Comparison of ENCODE assay signal across 18 mouse cellular contexts in the genomic region with DNA sequence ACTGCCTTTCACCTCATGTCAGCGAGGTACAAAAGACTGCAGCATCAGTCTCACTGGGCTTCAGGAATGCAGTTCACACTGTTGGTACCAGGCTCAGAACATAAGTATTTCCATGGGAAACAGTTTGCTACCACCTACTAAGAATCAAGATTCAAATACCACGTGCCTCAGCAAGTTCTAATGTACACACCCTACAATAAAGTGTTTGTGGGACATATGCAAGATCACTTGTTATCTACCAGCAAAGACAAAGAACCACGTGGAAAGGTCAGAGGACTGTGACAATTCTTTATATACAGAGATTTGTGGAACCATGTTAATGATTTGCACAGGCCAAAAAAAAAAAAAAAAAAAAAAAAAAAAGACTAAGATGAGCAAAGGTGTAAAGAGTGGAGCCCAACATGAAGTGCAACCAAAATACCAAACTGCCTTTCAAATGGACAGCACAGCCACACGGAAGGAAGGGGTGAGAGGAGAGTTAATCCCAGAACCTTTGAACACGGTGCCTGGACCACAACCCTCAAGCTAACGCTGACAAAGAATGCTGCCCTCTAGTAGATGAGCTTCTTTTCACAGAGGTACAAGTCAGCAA. TPM values are rescaled to one million over a fixed set of nuclear protein-coding genes. Genes with fewer than 3 reads are reported as not detected.
DNase-seq lines count a peak whose midpoint lies in the region; ATAC-seq and TF ChIP-seq lines count a peak whose summit lies in the region.
"Had no signal": no experiment of that assay in that cellular context is flagged by ENCODE, and none has a peak within 500 bp of the region (broad histone marks: within the 10 kb centered on the region; RNA-seq: fewer than 3 reads in every experiment).

No protein-coding gene starts in this region.

- H3K4me3 ChIP-seq in CH12.LX (replicated peaks in 1 of 3; ENCODE audit: low read depth in 2 of 3, low read length in 2 of 3, poor library complexity in 1 of 3): no peak overlapping the region
- H3K4me3 ChIP-seq in MEL (ENCODE audit: control insufficient read depth in 1 of 2, insufficient read depth in 1 of 2, low read depth in 2 of 2, low read length in 2 of 2): no peak overlapping the region
- H3K4me3 ChIP-seq in intestine, embryonic 16.5 days (ENCODE audit: low read length): no peak overlapping the region
- H3K4me3 ChIP-seq in small intestine, adult 2 months (ENCODE audit: low read depth, low read length): no peak overlapping the region
- no peak overlapping the region for H3K4me3 ChIP-seq in heart, embryonic 12.5 days
- H3K4me3 ChIP-seq: embryonic facial prominence, embryonic 10.5 days; embryonic facial prominence, embryonic 12.5 days; forebrain, embryonic 13.5 days; forebrain, embryonic 15.5 days had no signal

- H3K27me3 ChIP-seq in CH12.LX (replicated peaks) (no peaks in the 10 kb centered on the region), MEL (ENCODE audit: control insufficient read depth in 1 of 2, insufficient read depth in 2 of 2, low read length in 2 of 2) (no peaks in the 10 kb centered on the region)
- H3K27me3 ChIP-seq in intestine, embryonic 16.5 days (replicated peaks; ENCODE audit: control insufficient read depth, insufficient read depth, low read length): no peaks in the 10 kb centered on the region
- H3K27me3 ChIP-seq in small intestine, adult 2 months (ENCODE audit: control insufficient read depth, insufficient read depth, low read length): no peaks in the 10 kb centered on the region
- no peaks in the 10 kb centered on the region for H3K27me3 ChIP-seq in heart, embryonic 12.5 days (replicated peaks)
- H3K27me3 ChIP-seq: embryonic facial prominence, embryonic 12.5 days; forebrain, embryonic 13.5 days; forebrain, embryonic 15.5 days had no signal

- TF ChIP-seq RAD21 in CH12.LX (IDR thresholded peaks at IDR 0.05; ENCODE audit: low read depth, low read length) (no peak), MEL (IDR thresholded peaks at IDR 0.05; ENCODE audit: low read depth, low read length) (no peak)

- WGBS in intestine, embryonic 16.5 days: 54% methylated on average over 6 of the region's 6 CpGs
- 40% methylated on average over 6 of the region's 6 CpGs for WGBS in small intestine, adult 2 months
- 66% methylated on average over 6 of the region's 6 CpGs for WGBS in heart, embryonic 12.5 days

- peak; percentile 79 for ATAC-seq in intestine, embryonic 16.5 days
- ATAC-seq in monocyte, adult 5-6 weeks (replicated peaks; ENCODE audit: insufficient number of reproducible peaks, low FRiP score, low TSS enrichment, poor library complexity, severe bottlenecking): no peak
- ATAC-seq in heart, embryonic 12.5 days (ENCODE audit: insufficient number of reproducible peaks, low FRiP score): no peak
- ATAC-seq: CD4-positive, CD25-positive, alpha-beta regulatory T cell, adult 4 months; forebrain, embryonic 13.5 days; forebrain, embryonic 15.5 days; forebrain, postnatal 0 days had no signal

- TF ChIP-seq CTCF in CH12.LX (conservative IDR thresholded peaks at IDR 0.05 in 1 of 2, IDR thresholded peaks at IDR 0.05 in 1 of 2; ENCODE audit: low read depth in 2 of 2, low read length in 2 of 2) (no peak), MEL (IDR thresholded peaks at IDR 0.05 in 2 of 3, conservative IDR thresholded peaks at IDR 0.05 in 1 of 3; ENCODE audit: control insufficient read depth in 1 of 3, insufficient read depth in 1 of 3, low read depth in 2 of 3, low read length in 3 of 3, poor library complexity in 1 of 3, severe bottlenecking in 1 of 3) (no peak)
- TF ChIP-seq CTCF in small intestine, adult 2 months (IDR thresholded peaks at IDR 0.05; ENCODE audit: extremely low read depth, insufficient read length, insufficient replicate concordance, low read depth, low read length): no peak

- peaks cover 0 to 16% of the 10 kb centered on the region in 2 experiments; a peak in 1 of 4 replicates for H3K4me1 ChIP-seq in CH12.LX (ENCODE audit: control insufficient read depth in 1 of 2, insufficient read depth in 2 of 2)
- no peaks in the 10 kb centered on the region; a peak in 1 of 4 replicates for H3K4me1 ChIP-seq in MEL (ENCODE audit: control insufficient read depth in 1 of 2, insufficient read depth in 2 of 2, low read length in 2 of 2)
- no peaks in the 10 kb centered on the region for H3K4me1 ChIP-seq in intestine, embryonic 16.5 days (ENCODE audit: control insufficient read depth, insufficient read depth, low read length)
- peaks cover 11% of the 10 kb centered on the region for H3K4me1 ChIP-seq in small intestine, adult 2 months (ENCODE audit: control insufficient read depth, insufficient read depth, insufficient read length, low read length)
- peaks cover 7% of the 10 kb centered on the region for H3K4me1 ChIP-seq in heart, embryonic 12.5 days (replicated peaks)
- H3K4me1 ChIP-seq: embryonic facial prominence, embryonic 10.5 days; embryonic facial prominence, embryonic 12.5 days; forebrain, embryonic 15.5 days had no signal

- H3K27ac ChIP-seq in CH12.LX (ENCODE audit: insufficient read depth, low read depth) (no peak overlapping the region), MEL (ENCODE audit: control insufficient read depth, low read depth, low read length) (no peak overlapping the region)
- H3K27ac ChIP-seq in intestine, embryonic 16.5 days (ENCODE audit: low read length): no peak overlapping the region
- H3K27ac ChIP-seq in small intestine, adult 2 months (ENCODE audit: insufficient read depth, low read depth, low read length): peak overlapping the region; percentile 7; the same call in 1 of the 2 replicates
- H3K27ac ChIP-seq in heart, embryonic 12.5 days (ENCODE audit: poor library complexity, severe bottlenecking): no peak overlapping the region
- H3K27ac ChIP-seq: embryonic facial prominence, embryonic 10.5 days; embryonic facial prominence, embryonic 12.5 days; forebrain, embryonic 13.5 days; forebrain, embryonic 15.5 days had no signal

- H3K4me2 ChIP-seq in CH12.LX (ENCODE audit: insufficient read depth, low read depth, poor library complexity, severe bottlenecking): no peak overlapping the region
- no peak overlapping the region for H3K4me2 ChIP-seq in intestine, embryonic 16.5 days (ENCODE audit: low read depth, low read length)
- no peak overlapping the region for H3K4me2 ChIP-seq in heart, embryonic 12.5 days
- H3K4me2 ChIP-seq: embryonic facial prominence, embryonic 12.5 days; forebrain, embryonic 13.5 days; forebrain, embryonic 15.5 days had no signal

- DNase-seq in CH12.LX (ENCODE audit: extremely low read depth) (no peak), MEL (ENCODE audit: low read depth, low spot score) (no peak)
- no peak for DNase-seq in heart, postnatal 10 days
- DNase-seq: adrenal gland, adult 8-10 months; adrenal gland, postnatal 14 days; adrenal gland, postnatal 36 days; B cell, adult 2 months; forebrain, postnatal 0 days had no signal

- TF ChIP-seq EP300 in CH12.LX (IDR thresholded peaks at IDR 0.05; ENCODE audit: low read length): no peak
- TF ChIP-seq EP300 in MEL (IDR thresholded peaks at IDR 0.05; ENCODE audit: low read depth in 1 of 2, low read length in 2 of 2): no peak

- H3K9me3 ChIP-seq in CH12.LX (replicated peaks; ENCODE audit: low read length): no peaks in the 10 kb centered on the region
- H3K9me3 ChIP-seq in MEL (replicated peaks; ENCODE audit: insufficient read depth, low read length): no peaks in the 10 kb centered on the region
- H3K9me3 ChIP-seq in intestine, embryonic 16.5 days (ENCODE audit: control insufficient read depth, low read length): no peaks in the 10 kb centered on the region
- H3K9me3 ChIP-seq in heart, embryonic 12.5 days (replicated peaks): no peaks in the 10 kb centered on the region
- H3K9me3 ChIP-seq: embryonic facial prominence, embryonic 10.5 days; embryonic facial prominence, embryonic 12.5 days; forebrain, embryonic 13.5 days; forebrain, embryonic 15.5 days; G1E had no signal

- H3K79me2 ChIP-seq in CH12.LX (replicated peaks; ENCODE audit: control insufficient read depth, extremely low read depth, insufficient read depth, poor library complexity, severe bottlenecking) (no peaks in the 10 kb centered on the region; the same call in 1 of the 2 replicates), MEL (ENCODE audit: control insufficient read depth, insufficient read depth, low read length, poor library complexity) (peaks cover 17% of the 10 kb centered on the region; the same call in 1 of the 2 replicates)

- in situ Hi-C loops in CH12.LX (cut with MboI; ENCODE audit: low pct_ligation_motif_present, low pct_unique_long_range_greater_than_20kb, low sequenced_read_pairs): no loop called here

- intact Hi-C loops in heart, postnatal 10 days (cut with DNase I): no loop called here

- dilution Hi-C loops in CH12.LX (cut with MboI; ENCODE audit: extremely low pct_ligation_motif_present, extremely low pct_unique_long_range_greater_than_20kb, low sequenced_read_pairs): no loop called here

- H3K36me3 ChIP-seq in CH12.LX (replicated peaks in 1 of 2; ENCODE audit: control insufficient read depth in 1 of 2, insufficient read depth in 1 of 2, low read length in 1 of 2) (no peaks in the 10 kb centered on the region), MEL (ENCODE audit: control insufficient read depth in 1 of 2, insufficient read depth in 2 of 2, low read length in 2 of 2) (no peaks in the 10 kb centered on the region)
- H3K36me3 ChIP-seq in intestine, embryonic 16.5 days (ENCODE audit: control insufficient read depth, insufficient read depth, low read length): no peaks in the 10 kb centered on the region
- no peaks in the 10 kb centered on the region for H3K36me3 ChIP-seq in small intestine, adult 2 months (ENCODE audit: control insufficient read depth, insufficient read depth, low read length)
- no peaks in the 10 kb centered on the region for H3K36me3 ChIP-seq in heart, embryonic 12.5 days
- H3K36me3 ChIP-seq: embryonic facial prominence, embryonic 10.5 days; embryonic facial prominence, embryonic 12.5 days; forebrain, embryonic 15.5 days had no signal

- no peak overlapping the region for H3K9ac ChIP-seq in CH12.LX (ENCODE audit: insufficient read depth, low read depth)
- no peak overlapping the region for H3K9ac ChIP-seq in MEL (ENCODE audit: control insufficient read depth, low read depth, low read length, poor library complexity, severe bottlenecking)
- H3K9ac ChIP-seq in intestine, embryonic 16.5 days (ENCODE audit: low read depth, low read length): no peak overlapping the region
- H3K9ac ChIP-seq in heart, embryonic 12.5 days: no peak overlapping the region
- H3K9ac ChIP-seq: embryonic facial prominence, embryonic 12.5 days; forebrain, embryonic 13.5 days; forebrain, embryonic 15.5 days; forebrain, postnatal 0 days had no signal

- TF ChIP-seq POLR2A in CH12.LX (IDR thresholded peaks at IDR 0.05; ENCODE audit: low read depth, low read length) (no peak), MEL (IDR thresholded peaks at IDR 0.05; ENCODE audit: control insufficient read depth in 1 of 2, insufficient read depth in 1 of 2, low read depth in 1 of 2, low read length in 2 of 2, poor library complexity in 1 of 2) (no peak)
- no peak for TF ChIP-seq POLR2A in small intestine, adult 2 months (IDR thresholded peaks at IDR 0.05; ENCODE audit: low read depth, low read length)

RNA-seq across cellular contexts. Expression of gene Btbd9, which starts 12.7 kb away (rescaled TPM):
- total RNA-seq in CH12.LX (2012; rRNA removed) (16.6 and 19.3 TPM in 2 replicates), CH12.LX (2014; rRNA removed) (18.6 and 25.4 TPM in 2 replicates), MEL (2012; rRNA removed) (24.7 and 28.8 TPM in 2 replicates)
- polyA plus RNA-seq in CH12.LX (2012; ENCODE audit: insufficient read length, low read depth) (20.0 and 22.3 TPM in 2 replicates), MEL (2012; ENCODE audit: insufficient read depth in 1 of 2, insufficient read length in 2 of 2, low read depth in 1 of 2, low replicate concordance in 2 of 2, missing spikeins in 1 of 2) (10 to 100 TPM in 1 of 2 experiments, not detected in 1; 33.8 TPM)
- 50.8 and 51.6 TPM in 2 replicates for polyA plus RNA-seq in intestine, embryonic 16.5 days (2015; fragmentation: Nextera tagmentation; extraction: Ambion mirVana)
- 8.0 and 31.2 TPM in 2 replicates for polyA plus RNA-seq in small intestine, adult 2 months (2012; rRNA removed)
- 25.3 to 57.0 TPM (median 27.5 TPM) in 3 replicates for total RNA-seq in monocyte, adult 5-6 weeks (2017)
- total RNA-seq in heart, postnatal 10 days (2021): 10 to 100 TPM; 30.9 to 34.0 TPM
- polyA plus RNA-seq in heart, embryonic 12.5 days (2016; fragmentation: Nextera tagmentation; extraction: Ambion mirVana): 41.3 and 42.0 TPM in 2 replicates

Comparison
In these comparisons a context has a peak if more than half of its experiments do, and no peak if none do; other contexts are left out.
1. Of the 35 proteins assayed by ChIP-seq in both MEL and CH12.LX: peak only in MEL: none; only in CH12.LX: none; in both: ZNF384; in neither: 34.